Mouse (Mus musculus) cerebellum, adult 8-10 months (tissue): Measurements from ENCODE around the gene Snrpb2.
A peak's percentile ranks its signal among the peaks of the same experiment; 100 is the strongest.

Experiments used
- DNase-seq: peaks from one replicate; pipeline ENCODE4 v3.0.0; 2022

The Snrpb2 gene

GRCm38 (mm10) chr2:143097170-143097569 is 34.3 kb downstream of the Snrpb2 start:
- DNase-seq: no peak

GRCm38 (mm10) chr2:143113859-143114258 is 51.0 kb downstream of the Snrpb2 start:
- peak; percentile 54 for DNase-seq

- peak; percentile 53 for DNase-seq
These were observed 51.9 kb downstream of the Snrpb2 start for GRCm38 (mm10) chr2:143114716-143115115.

GRCm38 (mm10) chr2:143117453-143117852 is 54.6 kb downstream of the Snrpb2 start:
- DNase-seq: peak; percentile 31

GRCm38 (mm10) chr2:143118221-143118620 is 55.4 kb downstream of the Snrpb2 start:
- no peak for DNase-seq
